Mouse (Mus musculus) liver, embryonic 15.5 days (tissue): ENCODE results near the gene Olfr1444. TPM values are rescaled to one million over a fixed set of nuclear protein-coding genes. Genes with fewer than 3 reads are reported as not detected.

Experiments
- ATAC-seq: fragments of 200-750 bp; cut with Nextera tagmentation; 2 replicates; pipeline ENCODE4 v1.8.0; 2017; ENCODE audit warnings: moderate number of reproducible peaks, mild to moderate bottlenecking, moderate library complexity; ENCODE audit not compliant: insufficient read depth
- H3K27ac ChIP-seq: fragments of 300-500 bp; sonication (generic); replicated peaks from 2 replicates; pipeline ENCODE4 v1.5.1; 2015; ENCODE audit warnings: mild to moderate bottlenecking, inconsistent platforms
- H3K27me3 ChIP-seq: fragments of 300-500 bp; sonication (generic); 2 replicates; pipeline ENCODE4 v1.6.1; 2015; ENCODE audit warnings: mild to moderate bottlenecking, inconsistent platforms
- H3K36me3 ChIP-seq: fragments of 300-500 bp; sonication (generic); replicated peaks from 2 replicates; pipeline ENCODE4 v1.6.1; 2015; ENCODE audit warnings: moderate library complexity, mild to moderate bottlenecking, inconsistent platforms
- H3K4me1 ChIP-seq: fragments of 300-500 bp; sonication (generic); replicated peaks from 2 replicates; pipeline ENCODE4 v1.6.1; 2015; ENCODE audit warnings: inconsistent platforms
- H3K4me2 ChIP-seq: fragments of 300-500 bp; sonication (generic); 2 replicates; pipeline ENCODE4 v1.6.1; 2015; ENCODE audit warnings: moderate library complexity, mild to moderate bottlenecking, inconsistent platforms
- H3K4me3 ChIP-seq: fragments of 300-500 bp; sonication (generic); replicated peaks from 2 replicates; pipeline ENCODE4 v1.5.1; 2015; ENCODE audit warnings: mild to moderate bottlenecking, inconsistent platforms
- H3K9ac ChIP-seq: fragments of 300-500 bp; sonication (generic); 2 replicates; pipeline ENCODE4 v1.6.1; 2015; ENCODE audit warnings: moderate library complexity, mild to moderate bottlenecking, inconsistent platforms
- H3K9me3 ChIP-seq: fragments of 300-500 bp; sonication (generic); replicated peaks from 2 replicates; pipeline ENCODE4 v1.6.1; 2016; ENCODE audit warnings: inconsistent platforms
- WGBS: fragments of 180-500 bp; shearing (Covaris S2); methylation state at CpG from one replicate; pipeline ENCODE4 v1.1.7; 2015; ENCODE audit warnings: mixed read lengths; ENCODE audit not compliant: insufficient replicate concordance; 5-methylcytosine and 5-hydroxymethylcytosine counted together
- polyA plus RNA-seq: library from polyadenylated mRNA; unstranded; fragments of >200 nt; fragmentation: Nextera tagmentation; extraction: Ambion mirVana; gene quantifications from 2 replicates; pipeline ENCODE4 v1.2.1, GENCODE M21; 2015

Gene Olfr1444
- polyA plus RNA-seq, result not detected in 2 replicates

DNA sequence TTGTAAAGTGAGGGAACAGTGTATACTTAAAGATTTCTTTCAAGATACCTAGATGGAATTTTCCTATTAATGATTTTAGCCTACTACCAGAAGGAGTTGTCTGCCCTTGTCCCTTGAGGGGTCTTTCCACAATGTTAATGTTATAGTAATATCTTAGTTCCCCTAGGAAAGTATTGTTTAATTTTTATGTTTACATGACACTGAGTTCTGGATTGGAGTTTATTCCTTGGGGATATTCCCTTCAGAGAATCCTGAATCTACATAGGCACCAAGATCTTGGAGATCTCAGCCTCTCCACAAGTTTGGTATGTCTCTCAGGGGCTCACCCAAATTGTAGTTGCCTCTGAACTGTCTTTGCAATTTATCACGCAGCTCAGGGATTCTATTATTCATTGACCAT lies at the start of gene Olfr1444:
Gene Olfr1444, plus strand, starts transcription at position 301 of the 400 bp plus-strand sequence.
- Histone ChIP-seq H3K27me3 (no peaks in the 10 kb centered on the region), H3K27ac (no peak within 1 kb of the TSS), H3K9me3 (no peaks in the 10 kb centered on the region), H3K36me3 (no peaks in the 10 kb centered on the region), H3K4me2 (no peak within 1 kb of the TSS), H3K4me3 (no peak within 1 kb of the TSS), H3K9ac (no peak within 1 kb of the TSS), H3K4me1 (no peaks in the 10 kb centered on the region)
- no peak for ATAC-seq
- 26% methylated on average over 1 of the region's 1 CpGs for WGBS

DNA sequence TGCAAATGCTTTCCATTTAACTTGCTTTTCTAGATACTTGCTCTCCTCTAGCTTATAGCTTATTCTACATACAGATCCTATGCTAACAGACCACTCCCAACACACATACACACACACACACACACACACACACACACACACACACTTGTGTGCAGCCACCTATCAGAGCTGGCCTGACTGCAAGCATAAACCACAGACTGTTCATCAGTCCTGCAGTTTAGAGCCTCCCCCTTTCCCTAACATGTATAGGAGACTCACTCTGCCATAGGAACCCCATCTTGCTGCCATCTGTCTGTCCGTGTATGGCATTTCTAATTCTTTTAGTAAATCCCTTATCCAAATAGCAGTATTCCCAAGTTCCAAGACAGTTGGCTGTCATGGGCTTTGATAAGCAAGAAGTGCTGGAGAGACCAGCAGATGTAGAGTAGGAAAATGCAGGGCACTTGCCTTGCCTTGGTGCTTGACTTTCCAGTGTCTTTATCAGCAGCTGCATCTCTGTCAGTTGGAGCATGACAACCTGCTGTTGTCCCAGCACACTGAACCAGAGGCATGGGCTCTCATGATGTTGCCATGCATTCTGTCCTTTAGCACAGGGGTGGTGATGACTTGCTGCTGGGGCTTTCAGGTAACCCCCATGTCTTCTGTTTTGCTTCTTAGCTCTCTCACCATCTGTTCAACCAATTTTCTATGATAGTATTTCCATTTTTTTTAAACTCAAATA lies 44.3 kb upstream of the Olfr1444 start:
- H3K4me2 ChIP-seq, result no peak overlapping the region
- H3K9me3 ChIP-seq, result no peaks in the 10 kb centered on the region
- H3K36me3 ChIP-seq, result no peaks in the 10 kb centered on the region
- no peaks in the 10 kb centered on the region for H3K4me1 ChIP-seq
- ATAC-seq, result no peak; the same call in 1 of the 2 replicates
- H3K4me3 ChIP-seq, result no peak overlapping the region
- H3K27ac ChIP-seq, result no peak overlapping the region
- no peaks in the 10 kb centered on the region for H3K27me3 ChIP-seq
- 23% methylated on average over 1 of the region's 1 CpGs for WGBS
- no peak overlapping the region for H3K9ac ChIP-seq

DNA sequence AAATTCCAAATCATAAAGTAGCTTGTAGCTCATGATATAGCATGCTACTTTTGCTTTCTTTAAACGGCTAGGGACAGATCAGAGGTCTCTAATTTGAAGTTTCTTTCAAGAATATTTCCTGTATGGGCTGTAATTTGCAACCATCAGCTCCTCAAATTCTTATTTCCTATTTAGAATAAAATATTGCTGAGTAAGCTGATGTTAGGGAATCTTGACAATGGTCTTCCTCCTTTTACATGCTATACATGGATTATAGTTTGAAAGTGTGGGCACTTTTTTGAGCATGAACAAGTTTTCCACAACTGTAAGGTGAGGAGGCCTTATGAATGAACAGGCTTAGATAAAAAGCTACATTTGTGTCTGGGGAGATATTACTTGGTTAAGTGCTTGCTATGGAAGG lies 43.2 kb upstream of the Olfr1444 start:
- H3K4me2 ChIP-seq, result no peak overlapping the region
- no peaks in the 10 kb centered on the region for H3K4me1 ChIP-seq
- no peaks in the 10 kb centered on the region for H3K36me3 ChIP-seq
- no peaks in the 10 kb centered on the region for H3K9me3 ChIP-seq
- no peak for ATAC-seq
- no peak overlapping the region for H3K27ac ChIP-seq
- H3K4me3 ChIP-seq, result no peak overlapping the region
- WGBS, result 47% methylated on average over 1 of the region's 1 CpGs
- H3K27me3 ChIP-seq, result no peaks in the 10 kb centered on the region
- H3K9ac ChIP-seq, result no peak overlapping the region

DNA sequence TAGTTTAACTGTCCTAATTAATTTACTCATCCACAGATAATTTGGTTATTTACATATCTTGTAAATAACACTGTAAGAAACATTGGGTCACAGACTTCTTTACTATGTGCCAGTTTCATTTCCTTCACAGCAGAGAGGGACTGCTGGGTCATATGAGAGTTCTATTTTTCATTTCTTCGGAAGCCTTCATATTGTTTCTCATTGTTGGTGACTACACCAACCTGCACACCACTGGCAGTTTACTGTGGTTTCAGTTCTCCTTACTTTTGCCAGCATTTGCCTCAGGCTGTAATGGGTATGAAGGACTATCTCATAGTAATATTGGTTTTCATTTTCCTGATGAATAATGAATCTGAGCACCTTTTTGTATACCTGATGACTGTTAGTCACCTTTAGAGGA lies 38.6 kb upstream of the Olfr1444 start:
- Histone ChIP-seq H3K9ac (no peak overlapping the region), H3K4me1 (no peaks in the 10 kb centered on the region), H3K27ac (no peak overlapping the region), H3K27me3 (no peaks in the 10 kb centered on the region), H3K36me3 (no peaks in the 10 kb centered on the region), H3K9me3 (no peaks in the 10 kb centered on the region), H3K4me3 (no peak overlapping the region), H3K4me2 (no peak overlapping the region)
- 78% methylated on average over 1 of the region's 1 CpGs for WGBS
- ATAC-seq, result no peak

DNA sequence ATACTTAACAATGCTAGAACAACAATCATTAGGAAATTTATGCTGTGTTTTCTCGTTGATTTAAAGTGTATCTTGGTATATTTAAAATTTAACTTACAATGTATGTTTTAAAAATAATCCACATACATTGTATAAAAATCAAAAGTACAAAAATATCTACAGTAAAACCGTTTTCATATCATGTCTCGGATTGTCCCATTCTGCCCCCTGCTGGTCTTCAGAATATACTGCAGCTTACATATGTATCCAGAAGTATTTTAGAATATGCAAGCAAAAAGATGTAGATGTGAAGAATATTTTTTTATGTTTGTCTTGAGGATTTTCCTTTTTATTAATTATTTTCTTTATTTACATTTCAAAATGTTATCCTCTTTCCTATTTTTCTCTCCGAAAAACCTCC lies 36.7 kb upstream of the Olfr1444 start:
- Histone ChIP-seq H3K27ac (no peak overlapping the region), H3K4me3 (no peak overlapping the region), H3K4me1 (no peaks in the 10 kb centered on the region), H3K4me2 (no peak overlapping the region), H3K9me3 (no peaks in the 10 kb centered on the region), H3K27me3 (no peaks in the 10 kb centered on the region), H3K9ac (no peak overlapping the region), H3K36me3 (no peaks in the 10 kb centered on the region)
- WGBS, result 16% methylated on average over 4 of the region's 4 CpGs
- ATAC-seq, result no peak

DNA sequence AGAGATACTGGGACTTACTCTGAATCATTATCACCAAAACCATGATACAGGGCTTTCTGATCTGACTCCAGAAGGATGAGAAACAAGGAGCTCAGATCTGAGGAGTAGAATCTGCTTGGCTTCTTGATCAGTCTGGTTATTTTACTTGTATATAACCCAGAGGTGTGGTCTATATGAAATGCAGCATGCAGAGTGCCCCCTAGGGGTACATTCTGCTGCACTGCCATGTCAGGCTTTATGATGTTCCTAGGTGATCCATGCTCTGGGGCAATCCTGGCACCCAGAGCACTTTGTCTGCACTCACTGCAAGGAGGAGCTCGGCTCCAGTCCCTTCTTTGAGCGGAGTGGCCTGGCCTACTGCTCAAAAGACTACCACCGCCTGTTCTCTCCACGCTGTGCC lies 32.5 kb upstream of the Olfr1444 start:
- Histone ChIP-seq H3K9ac (no peak overlapping the region), H3K27me3 (no peaks in the 10 kb centered on the region), H3K4me2 (no peak overlapping the region), H3K4me1 (no peaks in the 10 kb centered on the region), H3K27ac (no peak overlapping the region), H3K9me3 (no peaks in the 10 kb centered on the region), H3K36me3 (no peaks in the 10 kb centered on the region), H3K4me3 (no peak overlapping the region)
- 65% methylated on average over 4 of the region's 4 CpGs for WGBS
- ATAC-seq, result no peak

DNA sequence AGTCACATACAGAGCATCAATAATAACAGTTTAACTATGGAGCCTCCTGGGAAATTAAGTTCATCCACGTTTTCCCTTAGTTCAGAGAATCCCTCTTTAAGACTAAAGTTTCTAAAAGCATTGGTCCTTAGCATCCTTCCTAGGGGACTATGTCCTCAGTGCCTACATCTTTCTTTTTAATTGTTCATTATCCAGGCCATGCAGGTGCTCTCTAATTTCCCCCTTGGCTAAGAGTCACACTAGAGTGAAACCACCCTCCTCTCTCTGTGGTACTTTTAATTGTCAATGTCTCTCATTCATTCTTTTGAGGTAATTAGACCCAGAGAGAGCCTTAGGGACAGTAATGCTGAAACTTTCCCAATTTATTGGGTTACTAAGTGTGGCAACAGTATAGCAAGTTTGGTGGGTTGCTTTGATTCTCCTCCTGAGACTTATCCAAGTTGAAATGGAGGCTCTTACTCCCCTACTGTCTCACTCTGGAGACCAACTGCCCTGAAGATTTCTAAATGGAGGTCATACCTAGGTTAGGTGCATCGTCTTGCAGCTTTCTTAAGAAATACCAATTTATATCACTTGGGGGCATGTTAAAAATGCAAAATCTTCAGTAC lies 26.2 kb upstream of the Olfr1444 start:
- Histone ChIP-seq H3K4me3 (no peak overlapping the region), H3K36me3 (no peaks in the 10 kb centered on the region), H3K4me2 (no peak overlapping the region), H3K9me3 (no peaks in the 10 kb centered on the region), H3K9ac (no peak overlapping the region), H3K27me3 (no peaks in the 10 kb centered on the region), H3K4me1 (0 out of 2 replicates have a peak, but pooled peaks cover 6% of the 10 kb centered on the region), H3K27ac (no peak overlapping the region)
- ATAC-seq, result no peak
- WGBS, result 49% methylated on average over 2 of the region's 2 CpGs

DNA sequence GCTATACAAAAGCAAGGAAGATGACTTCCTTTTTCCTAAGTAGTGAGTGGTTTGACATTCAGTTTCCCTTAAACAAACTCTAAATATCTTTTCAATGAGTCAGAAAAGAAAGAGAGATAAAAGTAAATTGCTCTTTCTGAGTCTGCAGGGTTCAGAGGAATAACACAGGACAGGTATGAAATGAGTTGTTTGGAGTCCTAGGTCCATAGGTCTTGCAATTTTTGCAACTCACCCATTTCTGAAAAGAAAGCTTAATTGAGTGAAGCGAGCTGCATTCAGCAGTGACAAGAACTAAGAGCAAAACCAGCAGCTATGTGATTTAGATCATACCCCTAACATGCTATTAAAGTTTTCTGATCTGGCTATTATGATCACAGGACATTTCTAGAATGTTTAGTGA lies 25.5 kb upstream of the Olfr1444 start:
- WGBS, result 44% methylated on average over 1 of the region's 1 CpGs
- H3K36me3 ChIP-seq, result no peaks in the 10 kb centered on the region
- H3K4me1 ChIP-seq, result 0 out of 2 replicates have a peak, but pooled peaks cover 6% of the 10 kb centered on the region
- H3K27ac ChIP-seq, result no peak overlapping the region
- no peaks in the 10 kb centered on the region for H3K27me3 ChIP-seq
- H3K4me3 ChIP-seq, result no peak overlapping the region
- no peak overlapping the region for H3K9ac ChIP-seq
- no peaks in the 10 kb centered on the region for H3K9me3 ChIP-seq
- no peak for ATAC-seq
- H3K4me2 ChIP-seq, result no peak overlapping the region

DNA sequence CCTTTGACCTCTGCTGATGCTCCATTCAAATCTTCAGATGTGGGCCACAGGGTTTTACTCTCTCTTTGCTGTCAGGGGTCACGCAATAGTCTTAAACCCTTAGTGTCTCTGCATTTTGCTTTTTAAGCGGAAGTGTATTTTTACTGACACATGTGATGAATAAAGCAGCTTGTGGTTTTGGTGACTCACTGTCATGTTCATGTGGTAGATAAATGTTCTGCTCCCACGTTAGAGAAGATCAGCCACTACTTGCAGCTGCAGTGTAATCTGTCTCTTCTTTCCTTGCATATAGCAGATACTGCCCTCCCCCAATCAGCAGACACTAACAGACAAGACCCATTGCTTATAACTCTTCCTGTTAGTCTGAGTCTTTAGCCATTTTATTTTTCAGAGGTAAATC lies 23.5 kb upstream of the Olfr1444 start:
- WGBS, result 12% methylated on average over 3 of the region's 3 CpGs
- Histone ChIP-seq H3K27me3 (no peaks in the 10 kb centered on the region), H3K36me3 (no peaks in the 10 kb centered on the region), H3K4me3 (no peak overlapping the region), H3K27ac (no peak overlapping the region), H3K9ac (no peak overlapping the region), H3K9me3 (no peaks in the 10 kb centered on the region), H3K4me2 (no peak overlapping the region), H3K4me1 (0 out of 2 replicates have a peak, but pooled peaks cover 6% of the 10 kb centered on the region)
- peak; percentile 52; the same call in 1 of the 2 replicates for ATAC-seq

DNA sequence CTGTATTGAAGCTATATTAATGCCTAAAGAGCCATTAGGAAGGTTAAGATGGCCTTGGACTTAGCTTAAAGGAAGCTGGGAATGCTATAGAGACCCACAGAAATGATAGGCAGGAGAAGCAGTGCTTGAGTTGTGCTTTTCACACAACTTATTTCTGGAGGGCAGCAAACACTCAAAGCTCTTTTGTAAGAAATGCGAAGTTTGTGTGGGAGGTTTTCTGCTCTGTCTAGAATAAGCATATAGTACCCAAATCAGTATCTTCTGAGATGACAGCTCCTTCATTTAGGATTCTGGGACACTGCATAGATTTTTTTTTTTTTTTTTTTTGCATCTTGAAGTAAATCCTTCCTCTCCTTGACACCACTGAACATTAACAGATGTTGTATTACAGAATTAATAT lies 18.6 kb upstream of the Olfr1444 start:
- Histone ChIP-seq H3K9me3 (no peaks in the 10 kb centered on the region), H3K4me3 (no peak overlapping the region), H3K27ac (no peak overlapping the region), H3K36me3 (no peaks in the 10 kb centered on the region), H3K4me2 (no peak overlapping the region), H3K9ac (no peak overlapping the region), H3K27me3 (no peaks in the 10 kb centered on the region), H3K4me1 (no peaks in the 10 kb centered on the region)
- ATAC-seq, result no peak
- WGBS, result 82% methylated on average over 1 of the region's 1 CpGs

DNA sequence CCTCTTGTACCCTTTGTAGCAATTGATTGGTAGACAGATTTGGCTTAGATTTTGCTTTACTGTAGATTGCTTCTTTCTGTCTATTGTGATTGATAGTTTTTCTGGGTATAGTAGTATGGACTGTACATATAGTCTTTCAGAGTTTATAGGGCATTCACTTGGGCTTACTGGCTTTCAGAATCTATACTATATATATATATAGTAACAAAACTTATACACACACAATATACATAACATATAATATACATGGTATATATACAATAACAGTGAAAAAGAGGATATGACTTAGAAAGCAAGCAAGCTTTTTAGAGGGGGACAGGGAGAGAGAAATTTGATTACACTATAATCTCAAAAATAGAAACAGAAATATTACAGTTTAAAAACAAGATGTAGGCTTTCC lies 10.7 kb upstream of the Olfr1444 start, which contains the start of gene Gm5244:
Gene Gm5244, plus strand, starts transcription at position 301 of the 400 bp plus-strand sequence.
- H3K9ac ChIP-seq, result no peak within 1 kb of the TSS
- H3K9me3 ChIP-seq, result no peaks in the 10 kb centered on the region
- H3K4me3 ChIP-seq, result no peak within 1 kb of the TSS
- ATAC-seq, result no peak
- no peaks in the 10 kb centered on the region for H3K27me3 ChIP-seq
- no peak within 1 kb of the TSS for H3K27ac ChIP-seq
- H3K4me1 ChIP-seq, result no peaks in the 10 kb centered on the region
- no peak within 1 kb of the TSS for H3K4me2 ChIP-seq
- H3K36me3 ChIP-seq, result no peaks in the 10 kb centered on the region
